Comparison of ENCODE assay signal across 8 mouse cellular contexts in genomic region chr8:83715031-83715690, GRCm38 (mm10). TPM values are rescaled to one million over a fixed set of nuclear protein-coding genes. Genes with fewer than 3 reads are reported as not detected.
DNase-seq lines count a peak whose midpoint lies in the region; ATAC-seq and TF ChIP-seq lines count a peak whose summit lies in the region.

Gene Ddx39, plus strand, starts transcription at chr8:83715177.

- H3K79me2 ChIP-seq in CH12.LX (replicated peaks; ENCODE audit: control insufficient read depth, extremely low read depth, insufficient read depth, poor library complexity, severe bottlenecking) = peaks cover 48% of the 10 kb centered on the region

- H3K4me2 ChIP-seq in CH12.LX (ENCODE audit: insufficient read depth, low read depth, poor library complexity, severe bottlenecking) = peak within 1 kb of the TSS; percentile 96
- peak within 1 kb of the TSS; percentile 84 for H3K4me2 ChIP-seq in forebrain, embryonic 11.5 days (ENCODE audit: low read depth, low read length, severe bottlenecking)
- peak within 1 kb of the TSS; percentile 96 for H3K4me2 ChIP-seq in heart, embryonic 16.5 days (ENCODE audit: low read depth, low read length)
- H3K4me2 ChIP-seq in liver, embryonic 15.5 days = peak within 1 kb of the TSS; percentile 74
- peak within 1 kb of the TSS; percentile 90 for H3K4me2 ChIP-seq in neural tube, embryonic 12.5 days (replicated peaks)

- peak; percentile 95 for TF ChIP-seq POLR2A in CH12.LX (IDR thresholded peaks at IDR 0.05; ENCODE audit: low read depth, low read length)

- under 1% methylated on average over 63 of the region's 63 CpGs for WGBS in forebrain, embryonic 11.5 days
- WGBS in heart, embryonic 16.5 days = under 1% methylated on average over 63 of the region's 63 CpGs
- under 1% methylated on average over 63 of the region's 63 CpGs for WGBS in liver, embryonic 15.5 days (ENCODE audit: insufficient replicate concordance)
- under 1% methylated on average over 63 of the region's 63 CpGs for WGBS in neural tube, embryonic 12.5 days

- no peak for TF ChIP-seq CTCF in CH12.LX (conservative IDR thresholded peaks at IDR 0.05 in 1 of 2, IDR thresholded peaks at IDR 0.05 in 1 of 2; ENCODE audit: low read depth in 2 of 2, low read length in 2 of 2)

- dilution Hi-C loops in CH12.LX (cut with MboI; ENCODE audit: extremely low pct_ligation_motif_present, extremely low pct_unique_long_range_greater_than_20kb, low sequenced_read_pairs) = no loop called here

- peak; percentile 99 for ATAC-seq in forebrain, embryonic 11.5 days (replicated peaks; ENCODE audit: low FRiP score)
- ATAC-seq in heart, embryonic 16.5 days (replicated peaks; ENCODE audit: extremely low read depth, insufficient read depth, low FRiP score) = peak; percentile 99
- ATAC-seq in liver, embryonic 15.5 days (ENCODE audit: insufficient read depth) = peak; percentile 100
- ATAC-seq in neural tube, embryonic 12.5 days (ENCODE audit: low FRiP score, low read depth) = peak; percentile 100

- DNase-seq in CH12.LX (ENCODE audit: extremely low read depth) = peak; percentile 99
- DNase-seq in c-Kit-positive CD71-positive TER-119-negative erythroid progenitor cells, embryonic 14.5 days (ENCODE audit: low read depth) = peak; percentile 99
- DNase-seq in forebrain, embryonic 11.5 days (ENCODE audit: low spot score) = peak; percentile 93
- peak; percentile 96 to 100 for DNase-seq in kidney, postnatal 36 days
- peak; percentile 99 for DNase-seq in telencephalon, adult 2 months (ENCODE audit: low read depth, low spot score)

- no peaks in the 10 kb centered on the region for H3K9me3 ChIP-seq in CH12.LX (replicated peaks; ENCODE audit: low read length)
- H3K9me3 ChIP-seq in forebrain, embryonic 11.5 days (ENCODE audit: control insufficient read depth, low read length) = no peaks in the 10 kb centered on the region
- H3K9me3 ChIP-seq in heart, embryonic 16.5 days (replicated peaks; ENCODE audit: control insufficient read depth, low read length) = no peaks in the 10 kb centered on the region
- H3K9me3 ChIP-seq in liver, embryonic 15.5 days (replicated peaks) = no peaks in the 10 kb centered on the region
- H3K9me3 ChIP-seq in neural tube, embryonic 12.5 days = no peaks in the 10 kb centered on the region

- in situ Hi-C loops in CH12.LX (cut with MboI; ENCODE audit: low pct_ligation_motif_present, low pct_unique_long_range_greater_than_20kb, low sequenced_read_pairs) = no loop called here

- H3K27ac ChIP-seq in CH12.LX (ENCODE audit: insufficient read depth, low read depth) = peak within 1 kb of the TSS; percentile 79
- peak within 1 kb of the TSS; percentile 86 for H3K27ac ChIP-seq in forebrain, embryonic 11.5 days (ENCODE audit: low read depth, low read length)
- peak within 1 kb of the TSS; percentile 96 for H3K27ac ChIP-seq in heart, embryonic 16.5 days (ENCODE audit: low read length)
- peak within 1 kb of the TSS; percentile 97 for H3K27ac ChIP-seq in liver, embryonic 15.5 days (replicated peaks)
- peak within 1 kb of the TSS; percentile 83; the same call in 1 of the 2 replicates for H3K27ac ChIP-seq in neural tube, embryonic 12.5 days

- H3K36me3 ChIP-seq in CH12.LX (replicated peaks in 1 of 2; ENCODE audit: control insufficient read depth in 1 of 2, insufficient read depth in 1 of 2, low read length in 1 of 2) = peaks cover 12 to 27% of the 10 kb centered on the region in 2 experiments
- peaks cover 2% of the 10 kb centered on the region; the same call in 1 of the 2 replicates for H3K36me3 ChIP-seq in forebrain, embryonic 11.5 days (ENCODE audit: control insufficient read depth, insufficient read depth, low read length)
- H3K36me3 ChIP-seq in heart, embryonic 16.5 days (ENCODE audit: control insufficient read depth, insufficient read depth) = peaks cover 7% of the 10 kb centered on the region
- H3K36me3 ChIP-seq in liver, embryonic 15.5 days (replicated peaks) = peaks cover 12% of the 10 kb centered on the region
- peaks cover 9% of the 10 kb centered on the region for H3K36me3 ChIP-seq in neural tube, embryonic 12.5 days

- peak within 1 kb of the TSS; percentile 66 to 98 (median 85) for H3K4me3 ChIP-seq in CH12.LX (replicated peaks in 1 of 3; ENCODE audit: low read depth in 2 of 3, low read length in 2 of 3, poor library complexity in 1 of 3)
- peak within 1 kb of the TSS; percentile 90 for H3K4me3 ChIP-seq in forebrain, embryonic 11.5 days (ENCODE audit: low read depth, low read length)
- H3K4me3 ChIP-seq in heart, embryonic 16.5 days (ENCODE audit: low read length) = peak within 1 kb of the TSS; percentile 99
- H3K4me3 ChIP-seq in liver, embryonic 15.5 days (replicated peaks) = peak within 1 kb of the TSS; percentile 97
- peak within 1 kb of the TSS; percentile 84 for H3K4me3 ChIP-seq in neural tube, embryonic 12.5 days

- H3K4me1 ChIP-seq in CH12.LX (ENCODE audit: control insufficient read depth in 1 of 2, insufficient read depth in 2 of 2) = peaks cover 10 to 34% of the 10 kb centered on the region in 2 experiments
- H3K4me1 ChIP-seq in forebrain, embryonic 11.5 days (replicated peaks; ENCODE audit: control insufficient read depth, insufficient read depth, low read length) = peaks cover 7% of the 10 kb centered on the region; the same call in 1 of the 2 replicates
- H3K4me1 ChIP-seq in heart, embryonic 16.5 days (ENCODE audit: control insufficient read depth, insufficient read depth, low read length) = peaks cover 20% of the 10 kb centered on the region
- peaks cover 33% of the 10 kb centered on the region for H3K4me1 ChIP-seq in liver, embryonic 15.5 days (replicated peaks)
- H3K4me1 ChIP-seq in neural tube, embryonic 12.5 days = peaks cover 19% of the 10 kb centered on the region

- H3K9ac ChIP-seq in CH12.LX (ENCODE audit: insufficient read depth, low read depth) = peak within 1 kb of the TSS; percentile 86
- H3K9ac ChIP-seq in forebrain, embryonic 11.5 days (ENCODE audit: low read length) = peak within 1 kb of the TSS; percentile 94
- peak within 1 kb of the TSS; percentile 96 for H3K9ac ChIP-seq in heart, embryonic 16.5 days (ENCODE audit: low read length)
- H3K9ac ChIP-seq in liver, embryonic 15.5 days = peak within 1 kb of the TSS; percentile 93
- peak within 1 kb of the TSS; percentile 75 for H3K9ac ChIP-seq in neural tube, embryonic 12.5 days

- H3K27me3 ChIP-seq in CH12.LX (replicated peaks) = no peaks in the 10 kb centered on the region
- no peaks in the 10 kb centered on the region for H3K27me3 ChIP-seq in forebrain, embryonic 11.5 days (ENCODE audit: control insufficient read depth, insufficient read depth, low read length)
- H3K27me3 ChIP-seq in heart, embryonic 16.5 days (ENCODE audit: control insufficient read depth, insufficient read depth, low read length) = no peaks in the 10 kb centered on the region
- no peaks in the 10 kb centered on the region for H3K27me3 ChIP-seq in liver, embryonic 15.5 days
- no peaks in the 10 kb centered on the region for H3K27me3 ChIP-seq in neural tube, embryonic 12.5 days (replicated peaks)

- no peak for TF ChIP-seq RAD21 in CH12.LX (IDR thresholded peaks at IDR 0.05; ENCODE audit: low read depth, low read length)

- TF ChIP-seq EP300 in CH12.LX (IDR thresholded peaks at IDR 0.05; ENCODE audit: low read length) = no peak

TF ChIP-seq in CH12.LX, 34 proteins besides CTCF, POLR2A, EP300 and RAD21 (continues in another document):
- TF ChIP-seq MYC (IDR thresholded peaks at IDR 0.05; ENCODE audit: low read depth, low read length) = peak; percentile 76
- TF ChIP-seq TCF12 (IDR thresholded peaks at IDR 0.05; ENCODE audit: low read depth, low read length) = peak; percentile 76
- TF ChIP-seq USF1 (IDR thresholded peaks at IDR 0.05; ENCODE audit: low read depth, low read length) = peak; percentile 86
- peak; percentile 91 for TF ChIP-seq NRF1 (IDR thresholded peaks at IDR 0.05; ENCODE audit: low read depth, low read length)
- no peak for TF ChIP-seq RCOR1 (conservative IDR thresholded peaks at IDR 0.05; ENCODE audit: low read depth, low read length)
- TF ChIP-seq MAZ (IDR thresholded peaks at IDR 0.05; ENCODE audit: low read depth, low read length) = 0 out of 2 replicates have a peak, but pooled peaks have one; percentile 24
- TF ChIP-seq ZC3H11A (IDR thresholded peaks at IDR 0.05; ENCODE audit: low read depth, low read length) = no peak
- peak; percentile 85 for TF ChIP-seq MXI1 (IDR thresholded peaks at IDR 0.05; ENCODE audit: low read depth, low read length)
- TF ChIP-seq USF2 (conservative IDR thresholded peaks at IDR 0.05; ENCODE audit: low read depth, low read length) = peak; percentile 80
- peak; percentile 84 for TF ChIP-seq NELFE (IDR thresholded peaks at IDR 0.05; ENCODE audit: low read depth, low read length)
- TF ChIP-seq SIN3A (IDR thresholded peaks at IDR 0.05; ENCODE audit: low read length) = peak; percentile 66; the same call in 1 of the 2 replicates
- TF ChIP-seq UBTF (IDR thresholded peaks at IDR 0.05; ENCODE audit: low read depth, low read length) = peak; percentile 73; the same call in 1 of the 2 replicates
- no peak for TF ChIP-seq E2F4 (IDR thresholded peaks at IDR 0.05; ENCODE audit: insufficient replicate concordance, low read depth, low read length)
- TF ChIP-seq JUND (conservative IDR thresholded peaks at IDR 0.05; ENCODE audit: low read depth, low read length) = no peak
- TF ChIP-seq ZKSCAN1 (IDR thresholded peaks at IDR 0.05; ENCODE audit: borderline replicate concordance, low read depth, low read length) = peak; percentile 80
- no peak for TF ChIP-seq ETS1 (conservative IDR thresholded peaks at IDR 0.05; ENCODE audit: low read depth, low read length)
- peak; percentile 99 for TF ChIP-seq BHLHE40 (IDR thresholded peaks at IDR 0.05; ENCODE audit: low read depth, low read length)
- no peak for TF ChIP-seq CHD1 (IDR thresholded peaks at IDR 0.05; ENCODE audit: low read depth, low read length)
- peak; percentile 88 for TF ChIP-seq CHD2 (IDR thresholded peaks at IDR 0.05; ENCODE audit: low read length)
- peak; percentile 82; the same call in 1 of the 2 replicates for TF ChIP-seq TBP (conservative IDR thresholded peaks at IDR 0.05; ENCODE audit: low read depth, low read length)
- TF ChIP-seq POLR2AphosphoS2 (IDR thresholded peaks at IDR 0.05; ENCODE audit: low read depth, low read length) = no peak
- TF ChIP-seq HCFC1 (IDR thresholded peaks at IDR 0.05; ENCODE audit: low read depth, low read length) = peak; percentile 67
- TF ChIP-seq IRF4 (IDR thresholded peaks at IDR 0.05; ENCODE audit: low read depth, low read length) = 0 out of 2 replicates have a peak, but pooled peaks have one; percentile 17

RNA-seq across cellular contexts. Expression of gene Ddx39, which starts in this region (rescaled TPM):
- 194 and 278 TPM in 2 replicates for total RNA-seq in CH12.LX (2012; rRNA removed)
- total RNA-seq in CH12.LX (2014; rRNA removed) = 339 and 372 TPM in 2 replicates
- polyA plus RNA-seq in CH12.LX (2012; ENCODE audit: insufficient read length, low read depth) = 231 and 232 TPM in 2 replicates
- 251 and 267 TPM in 2 replicates for polyA plus RNA-seq in forebrain, embryonic 11.5 days (2014; fragmentation: Nextera tagmentation; extraction: Ambion mirVana)
- 141 and 147 TPM in 2 replicates for polyA plus RNA-seq in heart, embryonic 16.5 days (2015; fragmentation: Nextera tagmentation; extraction: Ambion mirVana)
- 184 and 189 TPM in 2 replicates for polyA plus RNA-seq in liver, embryonic 15.5 days (2015; fragmentation: Nextera tagmentation; extraction: Ambion mirVana)
- polyA plus RNA-seq in neural tube, embryonic 12.5 days (2016; fragmentation: Nextera tagmentation; extraction: Ambion mirVana) = 141 and 142 TPM in 2 replicates

Comparison
In these comparisons a context has a peak if more than half of its experiments do, and no peak if none do; other contexts are left out.
1. Peak in every context shown above with its lines: DNase-seq, ATAC-seq, H3K4me3 ChIP-seq and H3K27ac ChIP-seq.